Mouse (Mus musculus) kidney, adult 11 months (tissue): ENCODE results near the gene Serbp1.

Experiments used
- DNase-seq: peaks from one replicate; pipeline ENCODE4 v3.0.0; 2022

Gene Serbp1

DNA sequence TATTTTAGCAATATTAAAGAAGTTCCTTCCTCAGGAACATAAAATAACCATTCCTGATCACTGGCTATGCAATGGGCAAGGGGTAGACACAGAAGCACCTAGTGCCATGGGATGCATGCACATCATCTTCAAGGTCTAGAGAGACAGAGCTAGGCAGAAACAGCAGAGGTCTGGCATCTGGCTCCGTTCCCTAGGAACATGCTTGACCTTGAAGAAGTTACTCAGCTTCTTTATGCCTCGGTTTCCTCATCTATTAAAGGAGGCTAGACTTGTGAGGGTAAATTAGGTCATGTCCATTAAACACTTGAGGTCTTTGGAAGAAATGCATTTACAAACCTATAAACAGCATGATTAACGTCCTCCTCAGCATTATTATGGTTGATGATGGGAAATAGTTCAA is 2.3 kb upstream of the Serbp1 start:
- no peak for DNase-seq

DNA sequence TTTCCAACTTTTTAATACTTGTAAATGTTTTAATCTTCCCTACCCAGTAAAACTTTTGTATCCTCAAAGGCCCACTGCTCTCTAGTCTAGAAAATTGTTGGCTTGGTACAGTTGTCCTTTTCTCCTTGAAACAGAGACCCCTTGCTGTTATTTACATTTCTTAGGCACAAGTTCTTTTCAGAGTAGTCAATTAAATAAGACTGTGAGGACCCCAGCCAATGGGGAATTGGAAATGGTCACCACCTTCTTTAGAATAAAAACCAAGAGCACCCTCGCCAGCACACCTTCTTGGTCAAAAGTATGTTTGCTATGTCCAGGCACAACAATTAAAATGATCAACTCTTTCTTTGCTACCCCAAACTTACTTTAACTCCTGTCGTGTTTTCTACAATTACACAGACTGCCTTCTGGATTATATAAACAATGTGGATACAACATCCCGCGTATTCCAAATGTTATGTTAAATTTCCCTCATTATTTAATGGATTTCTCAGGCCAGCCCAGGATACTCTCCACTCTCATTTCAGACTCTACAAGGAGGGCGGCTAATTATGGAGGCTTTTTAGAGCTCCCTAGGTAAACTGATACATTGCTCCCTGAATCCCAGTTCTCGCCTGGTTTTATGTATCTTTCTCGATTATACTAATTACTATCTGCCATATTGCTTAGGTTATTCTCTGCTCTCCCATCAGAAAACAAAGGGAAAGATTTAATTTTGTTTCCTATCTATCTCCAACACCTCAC is 1.3 kb upstream of the Serbp1 start:
- DNase-seq: no peak

- no peak for DNase-seq
These were observed 3.3 kb downstream of the Serbp1 start for GRCm38 (mm10) chr6:67241263-67241662.

GRCm38 (mm10) chr6:67243765-67244420 is 5.9 kb downstream of the Serbp1 start:
- no peak for DNase-seq

GRCm38 (mm10) chr6:67244451-67244850 is 6.5 kb downstream of the Serbp1 start:
- DNase-seq: no peak

- no peak for DNase-seq
These were observed 13.1 kb downstream of the Serbp1 start for GRCm38 (mm10) chr6:67251095-67251494.

DNA sequence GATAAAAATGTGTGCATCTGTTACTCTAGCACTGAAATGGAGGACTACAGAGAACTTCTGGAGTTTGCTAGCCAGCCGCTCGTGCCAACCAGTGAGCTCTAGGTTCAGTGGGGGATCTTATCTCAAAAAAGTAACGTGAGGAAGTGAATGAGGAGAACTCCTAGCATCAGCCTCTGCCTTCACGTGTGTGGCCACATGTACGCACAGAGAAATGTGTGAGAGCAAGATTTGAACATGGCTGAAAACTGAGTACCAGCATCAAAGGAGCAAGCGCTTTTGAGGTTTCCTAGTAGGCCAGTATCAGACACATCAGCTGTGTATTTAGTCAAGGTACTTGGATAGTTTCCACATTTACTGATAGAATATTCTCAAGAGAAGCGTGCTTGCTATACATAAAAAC is 27.0 kb downstream of the Serbp1 start:
- DNase-seq: no peak

DNA sequence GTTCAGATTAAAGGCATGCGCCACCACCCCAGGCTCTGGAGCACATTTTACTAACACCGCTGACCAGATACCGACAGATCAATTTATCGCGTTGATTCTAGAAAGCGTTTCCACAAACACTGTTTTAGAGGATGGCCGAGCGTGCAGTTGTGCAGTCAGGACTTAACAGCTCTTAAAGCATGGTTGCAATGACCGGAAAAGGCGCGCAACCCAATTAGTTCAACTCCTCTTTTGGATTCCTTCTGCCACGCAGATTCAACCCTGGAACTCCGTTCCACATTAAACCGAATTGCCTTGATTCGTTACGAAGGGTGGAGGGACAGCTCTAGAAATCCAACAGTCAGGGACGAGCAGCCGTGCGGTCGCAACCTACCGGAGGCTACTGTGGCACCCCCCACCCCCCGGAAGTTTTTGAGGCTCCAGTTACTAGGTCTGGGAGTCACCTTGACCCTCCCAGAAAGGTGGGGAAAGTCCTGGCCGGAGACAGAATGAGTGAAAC is 28.2 kb downstream of the Serbp1 start:
- no peak for DNase-seq

- DNase-seq: peak; percentile 99
These were observed 28.9 kb downstream of the Serbp1 start for GRCm38 (mm10) chr6:67266664-67267407.

- DNase-seq: peak; percentile 17
These were observed 29.6 kb downstream of the Serbp1 start for GRCm38 (mm10) chr6:67267408-67268244.

DNA sequence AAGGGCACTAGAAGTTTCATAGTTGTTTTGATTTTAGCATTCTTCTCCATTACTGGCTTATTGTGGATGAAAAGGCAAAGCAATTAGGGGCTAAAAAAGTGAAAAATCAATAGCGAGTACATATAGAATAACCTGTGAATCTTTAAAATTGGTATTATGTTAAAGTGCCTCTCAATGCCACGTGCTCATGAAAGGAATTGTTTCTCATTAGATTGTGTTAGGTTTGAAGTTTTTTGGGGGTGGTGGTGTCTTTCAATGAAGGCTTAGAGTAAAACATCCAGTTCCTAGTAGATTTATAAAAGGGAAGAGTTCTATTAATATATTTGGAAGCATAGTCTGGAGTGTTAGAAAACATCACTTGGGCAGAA is 30.3 kb downstream of the Serbp1 start:
- no peak for DNase-seq

DNA sequence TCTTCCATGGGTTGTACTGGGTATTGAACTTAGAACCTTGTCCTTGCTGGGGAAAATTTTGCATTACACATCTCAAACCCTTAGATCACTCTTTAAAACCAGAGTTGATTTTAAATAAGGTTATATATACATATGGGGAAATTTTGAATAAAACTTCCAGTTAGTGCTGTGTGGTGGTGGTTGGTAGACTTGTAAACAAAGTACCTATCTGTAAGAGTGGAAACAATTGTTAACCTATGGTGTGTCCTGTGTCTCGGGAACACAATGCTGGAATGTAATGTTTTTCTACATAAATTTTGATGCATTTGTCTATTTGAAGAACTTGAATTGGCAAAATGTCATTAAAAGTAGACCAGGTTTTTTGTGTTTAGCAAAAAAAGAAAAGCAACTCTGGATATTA is 31.0 kb downstream of the Serbp1 start:
- no peak for DNase-seq

DNA sequence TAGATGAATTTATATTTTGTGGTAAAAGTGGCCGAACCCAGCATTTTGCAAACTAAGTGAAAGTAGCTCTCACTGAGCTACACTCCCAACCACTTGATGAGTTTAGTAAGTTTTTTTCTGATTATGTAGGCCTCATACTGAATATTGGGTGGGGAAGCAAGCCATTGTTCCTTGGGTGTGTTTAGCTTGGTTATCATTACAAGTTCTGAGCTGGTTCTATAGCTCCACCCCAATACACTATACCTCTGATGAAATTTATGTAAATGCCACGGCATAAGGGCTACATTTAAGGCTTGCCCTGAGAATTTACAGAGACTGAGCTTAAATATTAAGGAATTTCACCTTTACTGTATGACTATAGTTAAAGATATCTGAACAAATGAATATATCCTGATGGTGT is 31.5 kb downstream of the Serbp1 start:
- DNase-seq: no peak

- no peak for DNase-seq
These were observed 40.0 kb downstream of the Serbp1 start for GRCm38 (mm10) chr6:67277944-67278343.

DNA sequence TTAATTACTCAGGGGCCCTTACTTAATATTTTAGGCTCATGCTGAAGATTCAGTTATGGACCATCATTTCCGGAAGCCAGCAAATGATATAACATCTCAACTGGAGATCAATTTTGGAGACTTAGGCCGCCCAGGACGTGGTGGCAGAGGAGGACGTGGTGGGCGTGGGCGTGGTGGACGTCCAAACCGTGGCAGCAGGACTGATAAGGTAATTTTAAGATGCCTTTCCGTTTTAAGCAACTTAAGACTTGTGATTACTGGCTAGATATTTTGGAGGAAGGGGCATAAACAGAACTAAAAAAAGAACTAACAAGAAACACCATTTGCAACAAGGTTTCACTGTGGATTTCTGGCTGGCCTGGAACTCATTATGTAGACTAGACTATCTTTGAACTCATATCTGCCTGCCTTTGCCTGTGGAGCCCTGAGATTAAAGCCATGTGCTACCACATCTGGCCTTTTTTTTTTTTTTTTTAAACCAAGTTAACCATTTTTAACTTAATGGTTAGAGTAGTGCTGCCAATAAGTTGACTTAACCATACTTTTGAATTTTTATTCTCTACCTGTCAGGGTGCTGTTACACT is 43.7 kb downstream of the Serbp1 start:
- no peak for DNase-seq

DNA sequence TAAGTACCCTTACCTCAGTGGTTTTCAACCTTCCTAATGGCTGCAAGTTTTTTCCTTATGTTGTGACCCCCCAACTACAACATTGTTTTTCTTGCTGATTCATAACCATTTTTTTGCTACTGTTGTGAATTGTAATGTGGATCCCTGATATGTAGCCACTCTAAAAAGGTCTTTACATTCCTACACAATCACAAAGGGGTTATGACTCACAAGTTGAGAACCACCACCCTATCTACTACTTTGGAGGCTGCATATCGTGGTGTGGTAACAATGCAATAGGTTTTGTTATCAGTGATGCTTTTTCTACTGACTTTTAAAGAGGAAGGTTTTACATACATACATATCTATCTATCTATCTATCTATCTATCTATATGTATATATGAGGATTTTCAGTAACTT is 44.9 kb downstream of the Serbp1 start:
- DNase-seq: no peak

DNA sequence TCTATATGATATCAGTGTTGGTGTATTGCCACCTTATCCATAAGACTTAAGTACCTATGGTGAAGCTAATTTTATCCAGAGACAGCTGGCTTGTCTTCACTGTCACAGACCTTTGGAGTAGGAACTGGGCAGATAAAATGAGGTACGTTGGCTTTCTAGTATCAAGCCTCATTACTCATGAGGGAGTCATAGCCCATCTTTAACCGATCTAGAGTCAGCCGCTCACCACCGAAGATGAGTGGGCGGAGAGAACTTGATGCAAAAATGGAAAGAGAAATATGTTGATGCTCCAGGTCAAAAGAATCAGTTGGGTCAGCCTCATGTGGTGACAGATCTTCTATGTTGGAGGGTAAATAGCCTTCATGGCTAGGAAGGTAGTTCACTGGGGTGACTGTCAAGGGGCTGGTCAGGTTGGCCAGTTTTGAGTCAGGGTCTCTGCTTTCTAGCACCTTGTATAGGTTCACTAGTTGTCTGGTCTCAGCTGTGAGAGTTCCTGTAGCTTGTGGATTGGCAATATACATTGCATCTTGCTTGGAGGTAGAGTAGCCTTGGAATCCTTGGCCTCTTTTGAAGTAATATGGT is 54.2 kb downstream of the Serbp1 start:
- DNase-seq: no peak

- no peak for DNase-seq
These were observed 58.1 kb downstream of the Serbp1 start for GRCm38 (mm10) chr6:67296126-67296525.

DNA sequence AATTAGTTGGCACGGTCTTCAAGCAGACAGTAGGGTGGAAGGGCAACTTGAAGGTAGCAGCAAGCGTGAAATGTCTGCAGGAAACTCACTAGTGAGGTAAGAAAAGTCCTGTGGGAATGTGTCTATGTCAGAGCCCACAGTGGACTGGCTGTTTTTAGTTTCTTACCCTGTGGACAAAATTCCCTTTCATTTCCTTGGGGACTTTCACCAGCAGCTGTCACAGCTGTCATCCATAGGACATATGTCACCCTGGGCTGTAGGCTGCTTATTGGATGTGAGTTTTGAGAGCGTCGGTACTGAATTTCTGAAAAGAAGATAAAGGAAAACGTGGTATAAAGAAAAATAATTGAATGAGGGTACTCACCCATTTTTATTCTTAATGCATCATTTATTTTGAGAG is 60.8 kb downstream of the Serbp1 start:
- DNase-seq: no peak

DNA sequence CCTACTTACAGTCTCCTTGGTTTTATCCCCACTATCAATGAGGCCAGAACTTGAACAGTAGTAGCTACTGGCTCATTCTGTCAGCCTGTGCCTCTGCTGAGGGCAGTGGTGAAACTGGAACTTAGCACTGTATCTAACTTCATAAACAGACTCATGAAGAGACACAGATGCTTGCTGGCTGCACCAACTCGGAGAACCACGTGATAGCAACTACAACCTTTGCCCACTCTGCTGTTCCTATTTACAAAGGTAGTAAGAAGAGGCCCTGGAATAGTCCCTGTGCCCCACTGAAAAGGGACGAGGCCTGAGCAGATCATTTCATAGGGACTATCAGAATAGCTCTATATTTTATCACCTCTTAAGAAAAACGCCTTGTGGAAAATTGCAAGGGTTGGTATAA is 62.3 kb downstream of the Serbp1 start:
- DNase-seq: peak; percentile 65

DNA sequence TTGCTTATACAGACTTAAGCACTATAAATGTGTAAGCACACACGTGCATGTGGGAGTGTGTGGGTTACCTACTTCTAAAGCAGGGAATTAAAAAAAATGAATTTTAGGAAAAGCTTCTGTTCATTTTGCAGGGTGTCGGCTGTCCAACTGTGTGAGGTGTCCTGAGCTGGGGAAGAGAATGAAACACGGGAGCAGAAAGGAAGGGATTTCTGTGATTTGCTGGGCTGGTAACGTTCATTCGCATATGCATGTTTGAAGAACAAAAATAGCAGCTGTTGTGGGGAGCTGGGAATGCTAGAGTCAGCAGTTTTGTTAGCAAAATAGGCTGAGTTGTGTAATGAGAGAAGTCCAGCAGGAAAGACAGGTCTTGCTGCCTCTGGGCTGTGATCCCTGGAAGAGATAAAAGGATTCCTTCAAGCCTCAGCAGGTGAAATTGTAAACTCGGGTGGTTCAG is 62.8 kb downstream of the Serbp1 start:
- DNase-seq: peak; percentile 21

- no peak for DNase-seq
These were observed 63.3 kb downstream of the Serbp1 start for GRCm38 (mm10) chr6:67301230-67301629.
